Mouse (Mus musculus): ENCODE measurements at regions not wholly inside any gene's neighbourhood (a gene's known extent, or its start where the extent isn't known, plus 50 kb on each side); places are given as distances from the start of the nearest gene placed in this dataset.
"Not testable (repeated sequence)": the region's sequence is repeated elsewhere in the genome, so short reads cannot be mapped to it uniquely, and the experiment has no call there.

DNA sequence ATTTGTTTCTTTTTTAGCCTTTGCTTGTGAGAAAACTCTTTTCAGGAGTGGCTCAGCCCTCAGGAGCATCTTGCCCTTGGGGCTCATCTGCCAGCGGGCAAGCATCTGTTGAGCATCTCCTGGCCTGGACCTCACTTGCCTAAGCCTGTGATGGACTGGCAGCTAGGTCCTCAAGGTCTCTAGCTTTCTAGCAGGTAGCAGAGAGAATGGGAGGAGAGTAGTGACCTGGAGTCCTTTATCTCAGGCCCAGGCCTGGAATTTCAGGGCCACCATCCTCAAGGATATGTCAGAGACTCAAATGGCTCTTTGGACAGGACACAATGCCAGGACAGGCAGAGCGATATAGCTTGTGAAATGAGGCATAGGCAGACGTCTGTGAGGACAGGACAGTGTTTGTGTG, 59.3 kb upstream of the Klf13 start:
- DNase-seq (ENCODE audit: low spot score): no peak

DNA sequence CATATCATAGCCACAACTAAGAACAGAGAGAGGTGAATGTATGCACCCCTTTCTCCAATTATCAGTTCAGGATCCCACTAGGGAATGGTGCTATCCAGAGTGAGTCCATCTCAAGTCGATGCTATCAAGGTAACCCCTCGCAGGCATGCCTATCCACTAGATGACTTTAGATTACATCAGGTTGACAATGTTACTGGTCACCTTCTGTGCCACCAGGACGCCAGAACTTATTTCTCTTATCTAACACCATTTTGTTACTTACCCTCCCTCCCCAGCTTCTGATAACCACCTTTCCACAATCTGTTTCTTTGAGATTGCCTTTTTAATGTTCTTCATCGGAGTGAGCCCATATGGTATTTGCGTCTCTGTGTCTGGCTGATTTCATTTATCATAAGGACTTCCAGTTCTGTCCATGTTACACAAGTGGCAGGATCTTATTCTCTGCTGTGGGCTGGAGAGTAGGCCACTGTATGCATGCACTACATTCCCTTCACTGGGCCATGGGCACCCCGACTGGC, 57.9 kb upstream of the Klf13 start:
- no peak for DNase-seq (ENCODE audit: low spot score)

DNA sequence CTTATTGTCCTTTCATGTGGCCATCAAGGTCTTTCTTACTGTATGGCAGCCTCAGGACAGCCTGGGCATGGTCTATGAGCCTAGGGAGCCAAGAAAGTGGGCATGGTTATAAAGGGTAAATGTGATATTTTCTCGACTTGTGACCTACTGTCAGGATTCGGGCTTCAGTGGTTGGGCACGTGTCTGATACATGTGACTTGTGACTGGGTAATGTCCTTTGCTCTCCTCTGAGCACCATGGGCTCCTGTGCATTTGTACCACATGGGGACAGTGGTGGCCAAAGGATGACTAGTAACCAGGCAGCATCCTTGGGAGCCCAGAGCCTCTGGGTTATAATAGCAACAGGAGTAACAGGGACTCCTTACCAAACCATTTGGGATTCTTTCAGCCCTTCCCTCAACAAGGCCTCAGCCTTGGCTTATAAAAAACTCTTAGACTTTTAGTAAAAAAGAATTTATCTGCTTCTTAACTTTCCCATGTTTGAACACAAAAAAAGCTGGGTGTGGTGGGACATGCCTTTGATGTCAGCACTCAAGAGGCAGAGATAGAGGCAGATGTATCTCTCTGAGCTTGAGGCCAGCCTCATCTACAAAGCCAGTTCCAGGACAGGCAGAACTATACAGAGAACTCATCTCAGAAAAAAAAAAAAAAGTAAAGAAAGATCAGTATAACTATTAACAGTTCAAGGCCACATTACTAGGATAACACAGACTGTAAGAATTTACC, 56.7 kb upstream of the Klf13 start:
- DNase-seq (ENCODE audit: low spot score): no peak

DNA sequence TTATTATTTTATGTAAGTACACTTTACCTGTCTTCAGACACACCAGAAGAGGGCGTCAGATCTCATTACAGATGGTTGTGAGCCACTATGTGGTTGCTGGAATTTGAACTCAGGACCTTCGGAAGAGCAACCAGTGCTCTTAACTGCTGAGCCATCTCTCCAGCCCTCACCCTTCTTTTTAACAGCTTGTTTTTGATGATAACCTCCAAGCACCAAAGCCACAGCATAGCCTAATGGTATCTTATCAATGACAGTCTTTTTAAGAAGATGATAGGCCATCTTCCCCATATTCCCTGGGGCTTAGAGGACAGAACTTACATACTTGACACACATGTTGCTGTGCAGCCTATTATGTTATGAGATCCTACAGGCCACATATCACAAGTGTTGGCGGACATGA, 56.1 kb upstream of the Klf13 start:
- DNase-seq (ENCODE audit: low spot score): not testable (repeated sequence)

DNA sequence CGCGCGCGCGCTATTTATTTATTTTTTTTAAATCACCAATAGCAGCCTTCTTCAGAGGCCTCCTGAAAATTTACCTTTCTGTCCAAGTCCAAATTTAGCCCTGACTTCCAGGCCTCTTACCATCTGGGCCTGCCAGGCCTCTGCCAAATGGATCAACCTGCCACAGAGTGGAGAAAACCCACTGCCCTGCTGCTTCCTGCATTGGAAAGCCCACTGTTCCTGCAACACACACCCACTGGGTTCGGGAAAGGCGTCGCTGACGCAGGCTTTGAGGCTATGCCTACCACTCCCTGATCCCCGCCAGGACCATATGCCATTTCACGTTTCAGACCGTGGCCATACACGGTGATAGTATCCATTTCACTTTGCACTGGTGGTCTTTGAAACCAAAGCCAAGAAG, 53.4 kb upstream of the Klf13 start:
- no peak for DNase-seq (ENCODE audit: low spot score)

DNA sequence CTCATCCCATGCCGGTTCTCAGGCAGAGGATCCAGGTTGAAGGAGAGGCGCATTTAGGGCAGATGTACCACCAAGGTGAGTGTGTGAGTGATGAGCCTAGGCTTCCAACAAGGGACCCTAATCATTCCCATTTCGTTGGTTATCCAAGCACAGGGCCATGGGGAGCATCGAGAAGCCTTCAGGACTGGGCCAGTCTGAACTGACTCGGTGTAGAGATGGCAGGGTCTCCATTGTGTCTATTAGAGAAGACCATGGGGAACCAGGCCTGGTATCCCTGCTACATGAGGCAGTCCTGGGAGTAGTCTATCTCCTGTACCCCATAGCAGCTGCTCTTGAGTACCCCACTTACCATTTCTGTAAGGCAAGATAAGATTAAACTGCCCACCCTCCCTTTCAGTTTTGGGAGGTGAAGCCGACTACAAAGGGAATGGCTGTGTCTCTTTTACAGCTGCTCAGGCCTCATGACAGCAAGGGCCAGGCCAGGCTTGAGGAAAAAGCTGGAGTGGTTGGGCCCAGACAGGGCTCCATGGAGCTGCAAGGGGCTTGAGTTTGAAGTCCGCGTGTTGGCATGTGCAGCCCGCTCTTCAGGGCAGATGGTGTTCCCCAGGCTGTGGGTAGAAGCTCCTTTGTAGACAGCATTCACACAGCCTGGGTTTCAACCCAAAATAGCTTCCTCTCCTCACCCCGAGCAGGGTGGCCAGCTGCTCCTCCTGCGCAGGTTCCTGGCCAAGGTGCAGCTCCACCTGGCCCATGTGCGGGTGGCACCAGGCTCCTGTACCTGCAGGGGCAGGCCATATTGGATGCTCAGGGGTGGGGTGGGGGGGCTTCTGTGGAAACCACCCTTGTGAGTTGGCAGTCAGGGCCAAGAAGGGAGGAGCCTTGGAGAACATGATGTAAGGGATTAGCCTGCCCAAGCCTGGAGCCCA, 52.6 kb upstream of the Klf13 start:
- DNase-seq (ENCODE audit: low spot score): peak; percentile 55

DNA sequence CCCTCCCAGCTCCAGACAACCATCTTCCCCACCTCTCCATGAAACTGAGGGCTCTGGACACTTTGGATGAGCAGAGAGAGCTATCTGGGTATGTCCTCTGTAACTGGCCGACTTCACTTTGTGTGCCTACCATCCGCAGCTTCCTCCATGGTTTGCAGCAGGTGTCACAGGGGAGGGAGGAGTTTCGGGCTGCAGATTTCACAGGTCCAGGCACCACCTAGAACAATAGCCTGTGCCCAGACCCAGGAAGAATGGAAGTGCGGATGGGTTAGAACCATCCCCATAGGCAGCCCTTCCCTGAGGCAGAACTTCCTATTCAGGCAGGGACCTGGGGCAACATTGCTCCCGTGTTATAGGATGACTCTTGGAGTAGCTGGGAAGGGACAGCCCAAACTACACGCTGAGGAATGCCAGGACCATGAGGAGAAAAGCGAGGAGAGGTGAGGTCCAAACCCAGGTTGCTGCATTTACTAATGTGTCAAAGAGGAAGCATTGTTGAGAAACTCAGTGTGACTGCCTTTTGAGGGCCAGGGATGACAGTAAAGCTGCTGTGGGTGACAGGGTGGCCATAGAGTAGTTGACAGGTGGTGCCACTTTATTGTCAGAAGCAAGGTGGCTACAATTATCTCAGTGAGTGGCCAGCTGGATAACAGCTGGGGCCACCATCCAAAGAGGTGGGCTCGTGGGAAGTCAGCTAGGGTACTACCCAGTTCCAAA, 51.8 kb upstream of the Klf13 start:
- no peak for DNase-seq (ENCODE audit: low spot score)

DNA sequence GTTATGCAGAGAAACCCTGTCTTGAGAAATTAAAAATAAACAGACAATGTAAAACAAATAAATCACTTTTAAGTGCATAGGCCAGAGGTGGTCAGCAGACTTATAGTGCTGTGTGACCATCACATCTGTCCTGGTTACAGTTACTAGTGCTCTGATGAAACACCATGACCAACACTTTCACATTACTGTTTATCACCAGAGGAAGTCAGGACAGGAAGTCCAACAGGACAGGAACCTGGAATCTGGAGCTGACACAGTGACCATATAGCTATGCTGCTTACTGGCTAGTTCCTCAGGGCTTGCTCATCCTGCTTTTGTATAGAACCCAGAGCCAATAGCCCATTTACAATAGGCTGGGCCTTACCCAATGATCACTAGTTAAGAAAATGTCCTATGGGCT, 51.0 kb upstream of the Klf13 start:
- DNase-seq (ENCODE audit: low spot score): no peak
